Mouse (Mus musculus): ENCODE measurements around the gene Zyx.

Gene Zyx

DNA sequence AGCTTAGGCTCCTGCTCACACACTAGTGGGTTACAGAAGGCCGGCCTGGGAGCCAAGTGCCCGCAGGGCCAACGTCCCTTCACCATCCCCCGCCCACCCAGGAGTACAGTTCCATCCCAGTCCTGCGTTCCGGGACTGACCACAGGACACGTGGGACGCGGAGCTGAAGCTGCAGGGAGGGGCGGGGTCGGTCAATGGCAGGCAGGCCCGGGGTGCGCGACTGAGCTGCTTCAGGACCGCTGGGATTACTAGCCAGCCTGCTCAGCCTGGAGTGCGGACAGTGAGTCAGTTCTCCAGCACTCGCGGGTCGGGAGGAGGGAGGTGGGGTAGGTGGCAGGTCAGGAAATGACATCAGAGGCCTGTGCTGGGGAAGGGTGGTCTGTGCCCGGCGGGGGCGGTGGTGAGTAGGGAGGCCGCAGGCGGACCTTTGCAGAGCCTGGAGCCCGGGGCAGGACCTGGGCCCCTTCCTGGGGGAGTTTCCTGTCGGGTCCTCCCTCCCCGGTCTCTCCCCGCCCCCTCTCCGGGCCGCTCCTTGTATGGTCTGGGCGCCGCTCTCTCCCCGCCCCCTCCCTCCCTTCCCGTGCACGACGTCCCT lies at the start of gene Zyx:
TSS of gene Zyx (plus strand) at position 205 of the 595 bp plus-strand sequence.
- CTCF ChIA-PET: interaction anchor here (1.0 kb wide), 1 partner anchor 25 kb away, joined by 3 read pairs; the partner anchor contains the start of gene Fam131b

GRCm38 (mm10) chr6:42309816-42310378 lies 39.5 kb upstream of the Zyx start:
- CTCF ChIA-PET: no interaction called here

- CTCF ChIA-PET: no interaction called here
Measured at GRCm38 (mm10) chr6:42310427-42311053, 38.9 kb upstream of the Zyx start.

- CTCF ChIA-PET: interaction anchor here (0.8 kb wide), 1 partner anchor 18 kb away, joined by 3 read pairs; no protein-coding TSS in a partner anchor
Measured at GRCm38 (mm10) chr6:42318293-42318692, 31.1 kb upstream of the Zyx start.

GRCm38 (mm10) chr6:42323371-42324066 lies 25.9 kb upstream of the Zyx start:
- CTCF ChIA-PET: no interaction called here

GRCm38 (mm10) chr6:42324067-42324481 lies 25.4 kb upstream of the Zyx start:
- CTCF ChIA-PET: interaction anchor here (0.9 to 2.0 kb wide), 3 partner anchors 52 to 260 kb away, joined by 3 to 12 read pairs (median 3); no protein-coding TSS in a partner anchor

DNA sequence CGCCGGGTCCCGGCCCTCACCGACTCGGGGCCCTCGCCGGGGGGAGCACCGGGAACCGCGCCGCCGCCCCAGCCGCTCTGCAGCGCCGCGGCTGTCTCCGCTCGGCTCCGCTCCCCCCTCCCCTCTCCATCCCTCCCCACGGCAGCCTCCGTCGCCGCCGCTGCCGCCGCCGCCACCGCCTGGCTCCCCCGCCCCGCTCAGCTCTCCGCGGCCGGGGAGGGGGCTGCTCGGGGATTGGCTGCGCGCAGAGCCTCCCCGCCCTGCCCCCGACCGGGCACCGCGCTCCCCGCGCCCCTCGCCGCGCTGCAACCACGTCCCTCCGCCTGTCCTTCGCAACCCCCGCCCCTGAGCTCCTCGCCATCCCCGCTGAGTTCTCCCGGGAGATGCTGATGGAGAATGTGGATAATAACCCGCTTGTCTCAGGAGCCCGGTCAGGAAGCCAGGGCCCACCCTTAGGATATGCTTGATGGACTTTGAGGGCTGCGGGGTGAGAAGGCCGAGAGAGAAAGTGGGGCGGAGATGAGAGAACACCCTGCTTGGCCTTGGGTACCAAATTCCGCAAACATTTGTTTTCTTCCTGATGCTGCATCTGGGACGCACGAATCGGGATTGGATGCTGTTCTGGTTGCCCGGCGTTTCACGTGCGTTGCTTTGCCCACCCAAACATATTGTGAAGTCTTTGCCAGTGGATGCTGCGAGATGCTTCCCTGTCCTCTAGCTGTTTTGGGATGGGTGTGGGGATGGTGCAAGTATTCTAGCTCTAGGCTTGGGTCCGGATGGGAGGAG lies 24.8 kb upstream of the Zyx start, which contains the start of gene Fam131b:
TSS of gene Fam131b (minus strand) at position 162 of the 786 bp plus-strand sequence.
- CTCF ChIA-PET: interaction anchor here (0.6 to 2.0 kb wide), 8 partner anchors 24 to 703 kb away, joined by 3 to 12 read pairs (median 3); no protein-coding TSS in a partner anchor

- CTCF ChIA-PET: interaction anchor here (0.7 to 2.0 kb wide), 6 partner anchors 24 to 703 kb away, joined by 3 to 12 read pairs (median 3); no protein-coding TSS in a partner anchor
Measured at GRCm38 (mm10) chr6:42325268-42325609, 24.2 kb upstream of the Zyx start.

DNA sequence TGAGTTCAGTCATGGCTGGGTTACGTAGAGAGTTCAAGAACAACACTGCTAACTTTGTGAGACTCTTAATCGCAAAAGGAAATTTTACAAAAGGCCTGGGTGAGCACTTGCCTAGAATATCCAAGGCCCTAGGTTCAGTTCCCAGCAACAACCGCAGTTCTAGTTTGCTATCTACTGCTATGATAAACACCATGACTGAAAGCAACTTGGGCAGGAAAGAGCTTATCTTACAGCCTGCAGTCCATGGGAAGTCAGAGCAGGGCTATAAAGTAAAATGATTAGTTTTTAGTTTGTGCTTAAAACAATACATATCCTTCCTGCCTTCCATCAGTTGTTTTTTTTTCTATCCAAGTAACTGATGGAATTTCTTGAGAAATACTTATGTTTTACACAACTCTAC lies 22.9 kb upstream of the Zyx start:
- CTCF ChIA-PET: no interaction called here

DNA sequence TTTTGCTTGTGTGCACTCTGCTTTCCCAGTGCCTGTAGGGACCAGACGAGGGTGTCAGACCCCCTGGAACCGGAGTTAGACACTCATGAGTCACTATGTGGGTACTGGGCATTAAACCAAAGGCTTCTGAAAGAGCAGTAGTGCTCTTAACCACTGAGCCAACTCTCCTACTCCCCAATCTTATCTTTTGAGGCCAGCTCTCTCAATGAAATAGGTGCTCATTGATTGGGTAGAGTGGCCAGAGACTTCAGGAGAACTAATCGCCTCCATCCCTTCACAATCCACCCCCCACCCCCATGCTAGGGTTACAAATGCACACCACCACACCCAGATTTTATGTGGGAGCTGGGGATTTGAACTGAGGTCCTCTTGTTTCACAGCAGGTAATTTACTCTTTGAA lies 20.7 kb upstream of the Zyx start:
- CTCF ChIA-PET: no interaction called here

DNA sequence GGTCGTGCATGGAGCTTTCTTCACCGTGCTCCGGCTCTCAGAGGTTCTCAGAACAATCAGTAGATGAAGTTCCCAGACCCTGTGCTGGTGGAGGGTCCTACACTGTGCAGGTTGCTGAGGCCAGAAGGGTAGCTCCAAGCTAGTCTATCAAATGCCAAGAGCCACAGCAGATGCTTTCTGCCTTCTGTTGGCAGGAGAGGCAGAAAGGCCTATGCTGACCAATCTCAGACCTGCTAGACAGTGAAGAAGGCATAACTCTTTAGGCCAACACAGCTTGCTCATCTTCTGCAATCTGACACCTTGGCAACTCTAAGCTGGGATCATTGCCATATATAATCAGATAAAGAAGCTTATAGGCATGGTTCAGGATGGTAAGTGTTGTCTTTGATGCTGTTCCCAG lies 19.2 kb upstream of the Zyx start:
- CTCF ChIA-PET: no interaction called here

DNA sequence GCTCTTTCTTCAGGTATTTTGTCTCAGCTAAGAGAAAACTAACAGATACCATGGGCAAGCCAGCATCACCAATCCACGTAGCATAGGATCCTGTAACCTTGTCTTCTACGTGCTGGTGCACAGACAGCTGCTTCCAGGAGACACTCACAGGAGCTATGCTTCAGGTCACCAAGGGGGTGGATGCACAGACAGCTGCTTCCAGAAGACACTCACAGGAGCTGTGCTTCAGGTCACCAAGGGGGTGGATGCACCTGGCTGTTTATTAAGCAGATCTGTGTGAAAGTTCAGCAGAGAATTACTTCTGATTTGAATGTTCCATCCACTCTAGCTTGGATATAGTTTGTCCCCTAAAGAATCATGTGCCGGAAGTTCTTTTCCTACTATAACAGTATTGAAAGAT lies 18.5 kb upstream of the Zyx start:
- CTCF ChIA-PET: no interaction called here

DNA sequence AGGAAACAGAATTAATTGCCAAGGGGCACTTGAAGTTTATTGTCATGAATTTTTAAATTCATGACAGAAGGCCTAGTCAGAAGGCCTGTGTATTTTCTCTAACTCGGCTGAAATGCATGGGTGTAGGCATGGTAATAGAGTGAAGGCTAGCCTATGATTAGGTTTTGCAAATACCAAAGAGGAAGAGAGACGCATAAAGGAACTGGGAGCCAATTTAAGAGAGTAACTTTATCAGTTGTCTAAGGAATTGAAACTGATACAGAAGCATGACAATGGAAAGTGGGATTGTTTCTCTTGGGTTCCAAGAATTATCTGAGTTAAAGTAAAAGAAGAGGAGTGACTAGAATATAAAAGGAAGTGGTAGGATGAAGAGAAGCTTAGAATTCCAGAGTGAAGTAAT lies 10.2 kb upstream of the Zyx start:
- CTCF ChIA-PET: no interaction called here

- CTCF ChIA-PET: no interaction called here
Measured at GRCm38 (mm10) chr6:42339981-42340380, 9.4 kb upstream of the Zyx start.

- CTCF ChIA-PET: no interaction called here
Measured at GRCm38 (mm10) chr6:42342171-42342570, 7.3 kb upstream of the Zyx start.

GRCm38 (mm10) chr6:42343361-42344120 lies 5.9 kb upstream of the Zyx start:
- CTCF ChIA-PET: no interaction called here

DNA sequence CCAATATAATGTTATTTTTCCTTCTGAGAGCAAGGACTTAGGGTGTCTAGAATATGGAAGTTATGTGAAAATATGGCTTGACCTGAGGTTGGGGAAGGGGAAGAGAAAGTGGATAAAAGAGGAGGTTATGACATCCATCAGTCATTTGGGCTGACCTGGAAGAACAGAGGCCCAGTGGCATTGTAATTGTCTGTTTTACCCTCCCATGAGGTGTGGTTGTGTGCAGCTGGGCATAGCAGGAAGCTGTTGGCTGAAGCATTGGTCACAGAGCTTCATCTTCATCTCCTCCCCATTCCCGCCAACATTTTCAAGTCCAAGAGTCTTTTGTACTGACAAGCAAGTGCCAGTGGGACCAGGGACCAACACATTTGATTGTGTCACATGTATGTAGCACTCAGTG lies 5.2 kb upstream of the Zyx start:
- CTCF ChIA-PET: no interaction called here

- CTCF ChIA-PET: interaction anchor here (1.0 kb wide), 1 partner anchor 24 kb away, joined by 3 read pairs; the partner anchor contains the start of gene Fam131b
Measured at GRCm38 (mm10) chr6:42348281-42349005, 987 bp upstream of the Zyx start.

DNA sequence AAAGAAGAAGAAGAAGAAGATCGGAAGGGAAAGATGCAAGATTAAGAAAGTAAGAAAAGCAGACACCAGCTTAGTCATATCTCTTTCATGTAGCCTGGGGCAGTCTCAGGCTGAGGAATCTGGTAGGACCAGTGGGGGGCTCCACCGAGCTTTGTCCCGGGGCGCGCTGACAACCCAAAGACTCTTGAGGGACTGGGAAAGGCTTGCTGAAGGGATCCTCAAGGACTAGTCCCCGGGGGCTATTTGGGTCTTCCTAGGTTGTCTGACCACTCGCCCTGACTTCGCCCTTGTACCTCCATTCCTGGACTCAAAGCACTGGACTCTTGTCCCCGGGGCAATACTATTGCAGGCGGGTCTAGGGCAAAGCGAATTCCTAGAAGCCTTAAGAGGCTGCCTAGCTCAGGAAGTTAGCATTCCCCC lies 414 bp upstream of the Zyx start:
- CTCF ChIA-PET: interaction anchor here (1.0 kb wide), 1 partner anchor 24 kb away, joined by 3 read pairs; the partner anchor contains the start of gene Fam131b
